Mouse (Mus musculus) MEL (cell line): Measurements from ENCODE around the gene Med19.

Experiments
- BHLHE40 ChIP-seq: IDR thresholded peaks from 2 replicates; pipeline ENCODE4 v1.6.1; 2012; ENCODE audit warnings: low read depth, mild to moderate bottlenecking, inconsistent platforms, low read length, improper control_type of control experiment, borderline replicate concordance
- CTCF ChIP-seq, 3 experiments: IDR thresholded peaks in 2 of 3; conservative IDR thresholded peaks in 1 of 3; 2 replicates each; pipeline ENCODE4 v1.5.1; 2011 to 2012; ENCODE audit warnings: low read length in 3 of 3, low read depth in 2 of 3, mild to moderate bottlenecking in 2 of 3, improper control_type of control experiment in 1 of 3, inconsistent platforms in 1 of 3, mixed read lengths in 1 of 3, moderate library complexity in 1 of 3; ENCODE audit not compliant: control insufficient read depth in 1 of 3, insufficient read depth in 1 of 3, poor library complexity in 1 of 3, severe bottlenecking in 1 of 3
- EP300 ChIP-seq, 2 experiments: IDR thresholded peaks; 2 replicates each; pipeline ENCODE4 v1.6.1; 2011; ENCODE audit warnings: improper control_type of control experiment in 2 of 2, low read length in 2 of 2, low read depth in 1 of 2, mild to moderate bottlenecking in 1 of 2
- KAT2A ChIP-seq: conservative IDR thresholded peaks from 2 replicates; pipeline ENCODE4 v1.6.1; 2012; ENCODE audit warnings: low read depth, low read length, improper control_type of control experiment, inconsistent platforms
- MEF2A ChIP-seq: IDR thresholded peaks from 2 replicates; pipeline ENCODE4 v1.6.1; 2014; ENCODE audit warnings: low read depth, mild to moderate bottlenecking, inconsistent platforms, low read length, improper control_type of control experiment; ENCODE audit not compliant: poor library complexity, insufficient replicate concordance, severe bottlenecking; ENCODE audit errors: extremely low read depth
- POLR2A ChIP-seq, 2 experiments: IDR thresholded peaks; 2 replicates each; pipeline ENCODE4 v1.6.1; 2011 to 2012; ENCODE audit warnings: low read length in 2 of 2, mild to moderate bottlenecking in 2 of 2, control low read depth in 1 of 2, improper control_type of control experiment in 1 of 2, low read depth in 1 of 2, moderate library complexity in 1 of 2; ENCODE audit not compliant: control insufficient read depth in 1 of 2, insufficient read depth in 1 of 2, poor library complexity in 1 of 2
- RAD21 ChIP-seq: IDR thresholded peaks from 2 replicates; pipeline ENCODE4 v1.6.1; 2011; ENCODE audit warnings: mild to moderate bottlenecking, low read depth, low read length, improper control_type of control experiment
- TAL1 ChIP-seq: IDR thresholded peaks from 2 replicates; pipeline ENCODE4 v1.6.1; 2012; ENCODE audit warnings: mild to moderate bottlenecking, inconsistent platforms, low read length, moderate library complexity, mixed read lengths
- TCF12 ChIP-seq: IDR thresholded peaks from 2 replicates; pipeline ENCODE4 v1.6.1; 2014; ENCODE audit warnings: low read depth, mild to moderate bottlenecking, inconsistent platforms, low read length, improper control_type of control experiment, moderate library complexity
- USF1 ChIP-seq: IDR thresholded peaks from 2 replicates; pipeline ENCODE4 v1.6.1; 2014; ENCODE audit warnings: low read depth, mild to moderate bottlenecking, inconsistent platforms, low read length, improper control_type of control experiment, moderate library complexity
- ZNF384 ChIP-seq: IDR thresholded peaks from 2 replicates; pipeline ENCODE4 v1.6.1; 2012; ENCODE audit warnings: low read depth, mild to moderate bottlenecking, inconsistent platforms, low read length, improper control_type of control experiment

GRCm38 (mm10) chr2:84677270-84677967, 783 bp upstream of the Med19 start:
- peak in 2 of 3 experiments; percentile 49 to 56; a peak in 5 of 6 replicates for TF ChIP-seq CTCF (IDR thresholded peaks at IDR 0.05 in 2 of 3, conservative IDR thresholded peaks at IDR 0.05 in 1 of 3; ENCODE audit: control insufficient read depth in 1 of 3, insufficient read depth in 1 of 3, low read depth in 2 of 3, low read length in 3 of 3, poor library complexity in 1 of 3, severe bottlenecking in 1 of 3)
- no peak for TF ChIP-seq BHLHE40
- no peak for TF ChIP-seq EP300 (IDR thresholded peaks at IDR 0.05; ENCODE audit: low read depth in 1 of 2, low read length in 2 of 2)
- no peak for TF ChIP-seq KAT2A
- TF ChIP-seq POLR2A (IDR thresholded peaks at IDR 0.05; ENCODE audit: control insufficient read depth in 1 of 2, insufficient read depth in 1 of 2, low read depth in 1 of 2, low read length in 2 of 2, poor library complexity in 1 of 2): 0 out of 4 replicates have a peak, but pooled peaks of 1 of the 2 experiments have one; percentile 53
- no peak for TF ChIP-seq ZNF384
- no peak for TF ChIP-seq RAD21
- no peak for TF ChIP-seq MEF2A
- no peak for TF ChIP-seq TCF12
- TF ChIP-seq TAL1: no peak
- TF ChIP-seq USF1: no peak; the same call in 1 of the 2 replicates
